ENCODE assay signal across 8 mouse cellular contexts in the genomic region with DNA sequence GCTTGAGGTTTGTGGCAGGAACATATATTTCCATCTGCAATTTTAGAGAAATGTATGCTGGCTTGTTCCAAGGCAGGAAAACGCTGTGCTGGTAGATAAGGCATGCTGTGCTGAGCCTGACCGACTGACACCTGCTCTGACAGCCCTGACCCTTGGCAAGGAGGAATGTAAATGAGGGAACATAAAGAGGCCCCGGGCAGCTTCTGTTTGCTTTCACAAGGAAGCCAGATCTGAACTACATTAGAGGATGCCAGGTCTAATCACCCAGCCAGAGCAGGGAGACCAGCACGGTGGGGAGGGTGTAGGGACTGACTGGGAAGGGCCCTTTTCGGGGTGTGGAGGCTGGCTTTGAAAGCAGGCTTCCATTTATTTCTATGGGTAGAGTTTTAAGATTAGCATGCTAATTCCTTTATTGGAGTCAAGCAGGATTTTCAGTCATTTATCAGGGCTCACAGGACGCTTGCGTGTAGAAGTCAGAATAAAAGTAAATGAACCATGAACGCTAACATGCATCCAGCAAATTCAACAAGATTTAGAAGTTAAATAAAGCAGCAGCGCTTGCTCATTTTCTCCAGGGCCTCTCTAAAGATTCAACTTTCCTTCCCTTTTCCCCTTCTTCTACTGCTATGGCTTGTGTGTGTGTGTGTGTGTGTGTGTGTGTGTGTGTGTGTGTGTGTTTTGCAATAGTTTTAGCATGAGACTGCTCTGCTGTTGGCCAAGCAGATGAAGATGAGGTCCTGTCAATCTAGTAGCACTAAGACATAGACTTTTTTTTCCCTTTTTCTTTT. TPM values are rescaled to one million over a fixed set of nuclear protein-coding genes. Genes with fewer than 3 reads are reported as not detected.
DNase-seq lines count a peak whose midpoint lies in the region; ATAC-seq lines count a peak whose summit lies in the region.

No protein-coding gene starts in this region.

- DNase-seq in heart, postnatal 25 days (ENCODE audit: low spot score), result no peak
- DNase-seq in embryonic facial prominence, embryonic 14.5 days (ENCODE audit: low spot score), result peak; percentile 55
- peak; percentile 10 for DNase-seq in kidney, adult 18-20 months
- no peak for DNase-seq in left cerebral cortex, adult 18-20 months (ENCODE audit: low spot score in 2 of 2)
- no peak for DNase-seq in layer of hippocampus, adult 8-10 months (ENCODE audit: low spot score in 2 of 2)
- DNase-seq in urinary bladder, postnatal 4 days (ENCODE audit: low spot score in 2 of 2), result no peak

- H3K27me3 ChIP-seq in heart, embryonic 12.5 days (replicated peaks), result no peaks in the 10 kb centered on the region
- H3K27me3 ChIP-seq in embryonic facial prominence, embryonic 14.5 days (replicated peaks; ENCODE audit: control insufficient read depth, insufficient read depth, low read length), result no peaks in the 10 kb centered on the region
- no peaks in the 10 kb centered on the region for H3K27me3 ChIP-seq in midbrain, embryonic 13.5 days

- peak; percentile 77 for ATAC-seq in heart, embryonic 12.5 days (ENCODE audit: insufficient number of reproducible peaks, low FRiP score)
- ATAC-seq in embryonic facial prominence, embryonic 14.5 days (ENCODE audit: low read depth), result peak; percentile 21; the same call in 1 of the 2 replicates
- ATAC-seq in midbrain, embryonic 13.5 days, result peak; percentile 90

- H3K27ac ChIP-seq in heart, embryonic 12.5 days (ENCODE audit: poor library complexity, severe bottlenecking), result peak overlapping the region; percentile 32
- no peak overlapping the region for H3K27ac ChIP-seq in embryonic facial prominence, embryonic 14.5 days (replicated peaks; ENCODE audit: low read depth, low read length)
- peak overlapping the region; percentile 41; the same call in 1 of the 2 replicates for H3K27ac ChIP-seq in midbrain, embryonic 13.5 days

- 34% methylated on average over 9 of the region's 9 CpGs for WGBS in heart, embryonic 12.5 days
- WGBS in embryonic facial prominence, embryonic 14.5 days, result 29% methylated on average over 9 of the region's 9 CpGs
- WGBS in midbrain, embryonic 13.5 days, result 10% methylated on average over 9 of the region's 9 CpGs

- intact Hi-C loops in heart, postnatal 25 days (cut with DNase I), result no loop called here

- 0 out of 2 replicates have a peak, but pooled peaks cover 2% of the 10 kb centered on the region for H3K9me3 ChIP-seq in heart, embryonic 12.5 days (replicated peaks)
- no peaks in the 10 kb centered on the region for H3K9me3 ChIP-seq in embryonic facial prominence, embryonic 14.5 days (ENCODE audit: control insufficient read depth, low read length)
- H3K9me3 ChIP-seq in midbrain, embryonic 13.5 days, result no peaks in the 10 kb centered on the region

- no peak overlapping the region for H3K4me3 ChIP-seq in heart, embryonic 12.5 days
- no peak overlapping the region for H3K4me3 ChIP-seq in embryonic facial prominence, embryonic 14.5 days (ENCODE audit: low read depth, low read length)
- no peak overlapping the region for H3K4me3 ChIP-seq in midbrain, embryonic 13.5 days (replicated peaks)

- no peak overlapping the region for H3K4me2 ChIP-seq in heart, embryonic 12.5 days
- no peak overlapping the region for H3K4me2 ChIP-seq in embryonic facial prominence, embryonic 14.5 days (ENCODE audit: low read depth, low read length)
- no peak overlapping the region for H3K4me2 ChIP-seq in midbrain, embryonic 13.5 days (replicated peaks)

- H3K4me1 ChIP-seq in heart, embryonic 12.5 days (replicated peaks), result peaks cover 28% of the 10 kb centered on the region
- H3K4me1 ChIP-seq in embryonic facial prominence, embryonic 14.5 days (ENCODE audit: control insufficient read depth, insufficient read depth, low read length), result 0 out of 2 replicates have a peak, but pooled peaks cover 6% of the 10 kb centered on the region
- H3K4me1 ChIP-seq in midbrain, embryonic 13.5 days (replicated peaks), result peaks cover 31% of the 10 kb centered on the region

- no peaks in the 10 kb centered on the region for H3K36me3 ChIP-seq in heart, embryonic 12.5 days
- no peaks in the 10 kb centered on the region for H3K36me3 ChIP-seq in embryonic facial prominence, embryonic 14.5 days (ENCODE audit: control insufficient read depth, insufficient read depth, low read length)
- H3K36me3 ChIP-seq in midbrain, embryonic 13.5 days, result no peaks in the 10 kb centered on the region

- H3K9ac ChIP-seq in heart, embryonic 12.5 days, result no peak overlapping the region
- H3K9ac ChIP-seq in embryonic facial prominence, embryonic 14.5 days (ENCODE audit: low read depth, low read length), result no peak overlapping the region
- no peak overlapping the region for H3K9ac ChIP-seq in midbrain, embryonic 13.5 days (replicated peaks)

RNA-seq across cellular contexts. Expression of gene Lypd6, which starts 34.3 kb away (rescaled TPM):
- polyA plus RNA-seq in heart, embryonic 12.5 days (2016; fragmentation: Nextera tagmentation; extraction: Ambion mirVana), result 5.4 TPM in 2 replicates
- total RNA-seq in heart, postnatal 25 days (2021), result under 1 TPM; 0.08 to 0.34 TPM
- polyA plus RNA-seq in embryonic facial prominence, embryonic 14.5 days (2014; fragmentation: Nextera tagmentation; extraction: Ambion mirVana), result 8.8 and 11.9 TPM in 2 replicates
- polyA plus RNA-seq in midbrain, embryonic 13.5 days (2015; fragmentation: Nextera tagmentation; extraction: Ambion mirVana), result 4.0 and 6.7 TPM in 2 replicates
- total RNA-seq in left cerebral cortex, adult 18-20 months (2021), result 10 to 100 TPM; 22.2 to 22.8 TPM
- total RNA-seq in layer of hippocampus, adult 8-10 months (2022), result 10 to 100 TPM; 14.9 to 19.1 (median 16.2) TPM

Comparison
In these comparisons a context has a peak if more than half of its experiments do, and no peak if none do; other contexts are left out.
1. ATAC-seq: peak in every context shown above with its lines; median percentile 90 in midbrain, embryonic 13.5 days; 77 in heart, embryonic 12.5 days; 21 in embryonic facial prominence, embryonic 14.5 days.
2. DNase-seq: peak in embryonic facial prominence, embryonic 14.5 days (single experiment) and kidney, adult 18-20 months (single experiment); none in heart, postnatal 25 days (single experiment), left cerebral cortex, adult 18-20 months (0 of 2), layer of hippocampus, adult 8-10 months (0 of 2) and urinary bladder, postnatal 4 days (0 of 2).
3. RNA of gene Lypd6, which starts 34.3 kb away (total RNA-seq): 22.2 to 22.8 TPM in left cerebral cortex, adult 18-20 months and 14.9 to 19.1 TPM in layer of hippocampus, adult 8-10 months; 0.08 to 0.34 TPM in heart, postnatal 25 days; every median in the first group is over 10 times any median in the second.